Mouse (Mus musculus) midbrain, embryonic 11.5 days (tissue): ENCODE measurements around the gene Letmd1. TPM values are rescaled to one million over a fixed set of nuclear protein-coding genes. Genes with fewer than 3 reads are reported as not detected.
"Not testable (repeated sequence)": the region's sequence is repeated elsewhere in the genome, so short reads cannot be mapped to it uniquely, and the experiment has no call there.

ENCODE experiments used
- ATAC-seq: fragments of 200-750 bp; cut with Nextera tagmentation; 2 replicates; pipeline ENCODE4 v1.8.0; 2017; ENCODE audit warnings: moderate TSS enrichment, moderate library complexity; ENCODE audit not compliant: low FRiP score
- DNase-seq: peaks from one replicate; pipeline ENCODE4 v3.0.0; 2015; ENCODE audit warnings: low spot score; ENCODE audit errors: missing footprints
- H3K27ac ChIP-seq: fragments of 300-500 bp; sonication (generic); 2 replicates; pipeline ENCODE4 v1.5.1; 2014; ENCODE audit warnings: low read depth, low read length
- H3K27me3 ChIP-seq: fragments of 300-500 bp; sonication (generic); 2 replicates; pipeline ENCODE4 v1.6.1; 2014; ENCODE audit warnings: mild to moderate bottlenecking, low read length, moderate library complexity, mixed read lengths; ENCODE audit not compliant: control insufficient read depth, insufficient read depth
- H3K36me3 ChIP-seq: fragments of 300-500 bp; sonication (generic); 2 replicates; pipeline ENCODE4 v1.6.1; 2014; ENCODE audit warnings: mild to moderate bottlenecking, low read length, moderate library complexity, mixed read lengths; ENCODE audit not compliant: control insufficient read depth, insufficient read depth
- H3K4me1 ChIP-seq: fragments of 300-500 bp; sonication (generic); 2 replicates; pipeline ENCODE4 v1.6.1; 2014; ENCODE audit warnings: low read length; ENCODE audit not compliant: control insufficient read depth, insufficient read depth
- H3K4me2 ChIP-seq: fragments of 300-500 bp; sonication (generic); 2 replicates; pipeline ENCODE4 v1.6.1; 2014; ENCODE audit warnings: mild to moderate bottlenecking, moderate library complexity
- H3K4me3 ChIP-seq: fragments of 300-500 bp; sonication (generic); 2 replicates; pipeline ENCODE4 v1.5.1; 2014; ENCODE audit warnings: low read depth, low read length
- H3K9ac ChIP-seq: fragments of 300-500 bp; sonication (generic); 2 replicates; pipeline ENCODE4 v1.6.1; 2014; ENCODE audit warnings: low read length
- H3K9me3 ChIP-seq: fragments of 300-500 bp; sonication (generic); 2 replicates; pipeline ENCODE4 v1.6.1; 2016; ENCODE audit warnings: low read length; ENCODE audit not compliant: control insufficient read depth
- WGBS: fragments of 180-500 bp; shearing (Covaris S2); extraction: QIAGEN DNeasy Blood & Tissue Kit; methylation state at CpG from one replicate; pipeline ENCODE4 v1.1.7; 2014; 5-methylcytosine and 5-hydroxymethylcytosine counted together
- polyA plus RNA-seq: library from polyadenylated mRNA; unstranded; fragments of >200 nt; fragmentation: Nextera tagmentation; extraction: Ambion mirVana; gene quantifications from 2 replicates; pipeline ENCODE4 v1.2.1, GENCODE M21; 2014

The Letmd1 gene
- 41.0 and 42.5 TPM in 2 replicates for polyA plus RNA-seq

- Histone ChIP-seq H3K9me3 (no peaks in the 10 kb centered on the region), H3K36me3 (no peaks in the 10 kb centered on the region), H3K27ac (peak within 1 kb of the TSS; percentile 78), H3K27me3 (no peaks in the 10 kb centered on the region), H3K9ac (peak within 1 kb of the TSS; percentile 92), H3K4me2 (peak within 1 kb of the TSS; percentile 84), H3K4me3 (peak within 1 kb of the TSS; percentile 84), H3K4me1 (peaks cover 12% of the 10 kb centered on the region)
- DNase-seq = peak; percentile 98
- 2% methylated on average over 73 of the region's 84 CpGs for WGBS
- ATAC-seq = peak; percentile 94
These were observed at the start of gene Letmd1 for GRCm38 (mm10) chr15:100468295-100469188. Gene Letmd1 (plus strand): TSS chr15:100469023.

DNA sequence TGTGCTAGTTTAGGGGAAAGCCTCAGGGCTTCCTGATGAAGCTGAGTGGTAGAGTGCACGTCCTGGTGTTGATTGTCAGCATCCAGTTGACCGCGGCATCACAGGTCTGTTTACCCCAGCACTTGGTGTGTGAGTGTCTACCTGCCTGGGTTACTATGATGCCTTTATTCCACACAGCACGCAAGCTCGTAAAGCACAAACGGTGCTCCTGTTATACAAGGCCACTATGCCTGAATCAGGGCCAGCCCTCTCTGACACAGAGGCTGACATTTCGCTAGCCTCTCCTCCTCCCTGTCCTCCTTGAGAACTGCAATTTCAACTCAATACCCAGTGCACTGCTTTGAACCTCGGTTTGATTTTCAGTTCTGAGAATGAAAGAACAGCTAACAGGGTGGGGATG lies 49.5 kb upstream of the Letmd1 start:
- Histone ChIP-seq H3K36me3 (no peaks in the 10 kb centered on the region), H3K4me2 (no peak overlapping the region), H3K9ac (no peak overlapping the region), H3K4me3 (no peak overlapping the region), H3K27ac (no peak overlapping the region; the same call in 1 of the 2 replicates), H3K4me1 (peaks cover 16% of the 10 kb centered on the region), H3K9me3 (no peaks in the 10 kb centered on the region), H3K27me3 (peaks cover 7% of the 10 kb centered on the region)
- WGBS = 78% methylated on average over 8 of the region's 8 CpGs
- DNase-seq = no peak
- ATAC-seq = no peak

DNA sequence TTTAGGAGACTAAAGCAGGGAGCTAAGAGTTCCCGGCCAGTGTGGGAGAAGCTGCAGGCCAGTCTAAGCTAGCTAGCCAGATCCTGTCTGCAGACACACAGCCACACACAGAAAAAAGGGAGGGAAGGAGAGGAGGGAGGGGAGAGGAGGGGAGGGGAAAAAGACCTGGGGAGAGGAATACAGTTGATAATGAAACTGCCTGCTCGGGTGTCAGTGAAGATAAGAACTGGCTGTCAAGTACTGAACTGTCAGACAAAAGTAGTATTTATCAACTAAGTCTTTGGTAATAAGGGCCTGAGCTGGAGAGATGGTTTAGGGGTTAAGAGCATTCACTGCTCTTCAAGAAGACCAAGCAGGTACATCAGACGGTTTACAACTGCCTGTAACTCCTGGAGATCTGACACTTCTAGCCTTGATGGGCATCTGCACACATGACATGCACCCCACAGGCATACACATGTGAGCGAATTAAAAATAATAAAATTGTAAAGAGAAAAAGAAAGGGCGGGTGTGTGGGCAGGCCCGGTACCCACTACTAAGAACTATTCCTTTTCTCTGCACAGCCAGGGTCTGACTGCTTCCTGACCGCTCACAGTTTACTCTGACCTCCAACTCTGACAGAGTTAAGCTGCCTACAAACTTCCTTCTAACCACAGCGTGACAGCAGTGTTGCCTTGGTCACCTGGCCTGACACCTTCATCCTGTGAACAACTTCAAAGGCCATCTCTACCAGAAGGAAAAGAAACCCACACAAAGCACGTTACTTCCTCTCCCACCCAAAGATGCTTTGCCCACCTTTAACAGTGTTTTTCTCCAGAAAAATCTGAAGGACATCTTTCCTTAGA lies 48.7 kb upstream of the Letmd1 start:
- DNase-seq (no peak), ATAC-seq (no peak)
- H3K27me3 ChIP-seq = peaks cover 15% of the 10 kb centered on the region
- no peaks in the 10 kb centered on the region for H3K36me3 ChIP-seq
- no peak overlapping the region for H3K9ac ChIP-seq
- H3K4me1 ChIP-seq = peaks cover 16% of the 10 kb centered on the region
- no peak overlapping the region for H3K27ac ChIP-seq
- WGBS = 69% methylated on average over 9 of the region's 9 CpGs
- no peak overlapping the region for H3K4me3 ChIP-seq
- no peak overlapping the region for H3K4me2 ChIP-seq
- no peaks in the 10 kb centered on the region for H3K9me3 ChIP-seq

- no peak overlapping the region for H3K27ac ChIP-seq
- no peaks in the 10 kb centered on the region for H3K36me3 ChIP-seq
- WGBS = 57% methylated on average over 8 of the region's 8 CpGs
- H3K4me3 ChIP-seq = peak overlapping the region; percentile 97; the same call in 1 of the 2 replicates
- H3K9me3 ChIP-seq = no peaks in the 10 kb centered on the region
- DNase-seq (no peak), ATAC-seq (no peak)
- H3K9ac ChIP-seq = peak overlapping the region; percentile 40
- H3K27me3 ChIP-seq = peaks cover 17% of the 10 kb centered on the region
- peak overlapping the region; percentile 86; the same call in 1 of the 2 replicates for H3K4me2 ChIP-seq
- peaks cover 16% of the 10 kb centered on the region for H3K4me1 ChIP-seq
These were observed 47.6 kb upstream of the Letmd1 start for GRCm38 (mm10) chr15:100421059-100421757.

DNA sequence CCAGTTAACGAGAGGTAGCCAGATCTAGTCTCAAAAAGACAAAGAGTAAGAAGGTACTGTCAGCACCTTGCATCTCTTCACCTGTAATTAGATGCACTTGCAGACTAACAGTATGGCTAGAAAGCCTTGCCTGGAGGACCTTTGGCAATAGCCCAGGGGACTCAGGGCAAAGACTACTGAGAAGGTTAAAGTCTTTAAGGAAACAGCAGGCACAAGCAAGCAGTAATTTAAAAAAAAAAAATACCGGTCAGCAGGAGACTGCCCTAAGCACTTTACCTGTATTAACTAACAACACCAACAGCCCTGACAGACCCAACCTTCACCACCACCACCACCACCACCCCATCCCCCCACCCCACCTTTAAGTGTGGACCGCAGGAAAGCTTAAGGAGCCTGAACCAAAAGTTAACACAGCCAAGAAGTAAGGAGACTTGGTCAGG lies 47.0 kb upstream of the Letmd1 start, which contains the start of gene Gm5475:
TSS of gene Gm5475 (plus strand) at position 390 of the 440 bp plus-strand sequence.
- H3K36me3 ChIP-seq, H3K9me3 ChIP-seq, ATAC-seq, DNase-seq, H3K27ac ChIP-seq: not testable (repeated sequence)
- peak within 1 kb of the TSS; percentile 97 for H3K4me3 ChIP-seq
- H3K9ac ChIP-seq = peak within 1 kb of the TSS; percentile 94
- peaks cover 16% of the 10 kb centered on the region for H3K4me1 ChIP-seq
- H3K4me2 ChIP-seq = peak within 1 kb of the TSS; percentile 86
- 37% methylated on average over 3 of the region's 3 CpGs for WGBS
- H3K27me3 ChIP-seq = peaks cover 17% of the 10 kb centered on the region

GRCm38 (mm10) chr15:100422476-100422875 lies 46.3 kb upstream of the Letmd1 start:
- Histone ChIP-seq H3K36me3 (no peaks in the 10 kb centered on the region), H3K4me2 (peak overlapping the region; percentile 86), H3K9me3 (no peaks in the 10 kb centered on the region), H3K4me1 (peaks cover 16% of the 10 kb centered on the region), H3K9ac (peak overlapping the region; percentile 94), H3K4me3 (peak overlapping the region; percentile 97), H3K27me3 (peaks cover 17% of the 10 kb centered on the region), H3K27ac (no peak overlapping the region)
- DNase-seq = peak; percentile 94
- under 1% methylated on average over 37 of the region's 44 CpGs for WGBS
- ATAC-seq = peak; percentile 58

- Histone ChIP-seq H3K4me1 (peaks cover 16% of the 10 kb centered on the region), H3K9me3 (no peaks in the 10 kb centered on the region), H3K36me3 (no peaks in the 10 kb centered on the region), H3K27me3 (peaks cover 17% of the 10 kb centered on the region), H3K27ac (no peak overlapping the region), H3K9ac (peak overlapping the region; percentile 94), H3K4me3 (peak overlapping the region; percentile 97), H3K4me2 (peak overlapping the region; percentile 86)
- WGBS = 1% methylated on average over 65 of the region's 65 CpGs
- peak; percentile 99 for ATAC-seq
- peak; percentile 99 for DNase-seq
These were observed 45.6 kb upstream of the Letmd1 start for GRCm38 (mm10) chr15:100422899-100423860.
